Mouse (Mus musculus) embryonic facial prominence, embryonic 12.5 days (tissue): ENCODE data around the gene Psme4. TPM values are rescaled to one million over a fixed set of nuclear protein-coding genes. Genes with fewer than 3 reads are reported as not detected.

ENCODE experiments used
- ATAC-seq: fragments of 200-750 bp; cut with Nextera tagmentation; 2 replicates; pipeline ENCODE4 v1.8.0; 2017; ENCODE audit not compliant: insufficient number of reproducible peaks, insufficient read depth, low FRiP score, low TSS enrichment
- H3K27ac ChIP-seq: fragments of 300-500 bp; sonication (generic); 2 replicates; pipeline ENCODE4 v1.5.1; 2016; ENCODE audit warnings: mild to moderate bottlenecking
- H3K27me3 ChIP-seq: fragments of 300-500 bp; sonication (generic); 2 replicates; pipeline ENCODE4 v1.6.1; 2016; ENCODE audit warnings: mild to moderate bottlenecking, moderate library complexity
- H3K36me3 ChIP-seq: fragments of 300-500 bp; sonication (generic); 2 replicates; pipeline ENCODE4 v1.6.1; 2016; ENCODE audit warnings: mild to moderate bottlenecking
- H3K4me1 ChIP-seq: fragments of 300-500 bp; sonication (generic); 2 replicates; pipeline ENCODE4 v1.6.1; 2016
- H3K4me2 ChIP-seq: fragments of 300-500 bp; sonication (generic); replicated peaks from 2 replicates; pipeline ENCODE4 v1.6.1; 2016; ENCODE audit warnings: mild to moderate bottlenecking, moderate library complexity
- H3K4me3 ChIP-seq: fragments of 300-500 bp; sonication (generic); 2 replicates; pipeline ENCODE4 v1.5.1; 2016; ENCODE audit warnings: mild to moderate bottlenecking
- H3K9ac ChIP-seq: fragments of 300-500 bp; sonication (generic); 2 replicates; pipeline ENCODE4 v1.6.1; 2016; ENCODE audit warnings: mild to moderate bottlenecking, moderate library complexity
- H3K9me3 ChIP-seq: fragments of 300-500 bp; sonication (generic); 2 replicates; pipeline ENCODE4 v1.6.1; 2016; ENCODE audit warnings: mild to moderate bottlenecking, moderate library complexity
- WGBS: fragments of 180-500 bp; shearing (Covaris S2); methylation state at CpG from one replicate; pipeline ENCODE4 v1.1.7; 2016; 5-methylcytosine and 5-hydroxymethylcytosine counted together
- polyA plus RNA-seq: library from polyadenylated mRNA; unstranded; fragments of >200 nt; fragmentation: Nextera tagmentation; extraction: Ambion mirVana; gene quantifications from 2 replicates; pipeline ENCODE4 v1.2.1, GENCODE M21; 2016

Psme4 gene
- polyA plus RNA-seq, 1 experiment from 2014 or later: 29.8 TPM

- H3K9me3 ChIP-seq: no peaks in the 10 kb centered on the region
- WGBS: 83% methylated on average over 7 of the region's 7 CpGs
- no peak for ATAC-seq
Observed at GRCm38 (mm10) chr11:30761381-30761780, 10.1 kb upstream of the Psme4 start.

GRCm38 (mm10) chr11:30761891-30762290 is 9.6 kb upstream of the Psme4 start:
- Histone ChIP-seq H3K27ac (no peak overlapping the region), H3K4me1 (no peaks in the 10 kb centered on the region), H3K4me2 (no peak overlapping the region), H3K9ac (no peak overlapping the region), H3K4me3 (no peak overlapping the region), H3K9me3 (no peaks in the 10 kb centered on the region), H3K36me3 (no peaks in the 10 kb centered on the region), H3K27me3 (no peaks in the 10 kb centered on the region)
- WGBS: 79% methylated on average over 1 of the region's 1 CpGs
- ATAC-seq: no peak

More at GRCm38 (mm10) chr11:30761381-30761780, 10.1 kb upstream of the Psme4 start:
- Histone ChIP-seq H3K27ac (no peak overlapping the region), H3K4me1 (no peaks in the 10 kb centered on the region), H3K4me3 (no peak overlapping the region), H3K4me2 (no peak overlapping the region), H3K9ac (no peak overlapping the region), H3K27me3 (no peaks in the 10 kb centered on the region), H3K36me3 (no peaks in the 10 kb centered on the region)

- Histone ChIP-seq H3K27ac (no peak overlapping the region), H3K4me1 (no peaks in the 10 kb centered on the region), H3K9ac (no peak overlapping the region), H3K36me3 (no peaks in the 10 kb centered on the region), H3K4me2 (no peak overlapping the region), H3K4me3 (no peak overlapping the region), H3K27me3 (no peaks in the 10 kb centered on the region), H3K9me3 (no peaks in the 10 kb centered on the region)
- 78% methylated on average over 1 of the region's 1 CpGs for WGBS
- ATAC-seq: no peak
Observed at GRCm38 (mm10) chr11:30765076-30765475, 6.5 kb upstream of the Psme4 start.

- H3K27ac ChIP-seq: peak overlapping the region; percentile 94; the same call in 1 of the 2 replicates
- peak overlapping the region; percentile 64 for H3K4me2 ChIP-seq
- no peaks in the 10 kb centered on the region for H3K36me3 ChIP-seq
- peak overlapping the region; percentile 94 for H3K4me3 ChIP-seq
- H3K9me3 ChIP-seq: no peaks in the 10 kb centered on the region
- no peaks in the 10 kb centered on the region for H3K27me3 ChIP-seq
- peak overlapping the region; percentile 98 for H3K9ac ChIP-seq
- no peaks in the 10 kb centered on the region for H3K4me1 ChIP-seq
- no peak for ATAC-seq
- WGBS: 76% methylated on average over 3 of the region's 3 CpGs
Observed at GRCm38 (mm10) chr11:30770817-30771216, 709 bp upstream of the Psme4 start.

GRCm38 (mm10) chr11:30771904-30772581 is 517 bp downstream of the Psme4 start:
- peak; percentile 77 for ATAC-seq
- Histone ChIP-seq H3K27me3 (no peaks in the 10 kb centered on the region), H3K4me2 (peak overlapping the region; percentile 64), H3K4me3 (peak overlapping the region; percentile 94), H3K9ac (peak overlapping the region; percentile 98), H3K36me3 (no peaks in the 10 kb centered on the region), H3K9me3 (no peaks in the 10 kb centered on the region), H3K27ac (peak overlapping the region; percentile 94), H3K4me1 (no peaks in the 10 kb centered on the region)
- under 1% methylated on average over 51 of the region's 64 CpGs for WGBS

GRCm38 (mm10) chr11:30772777-30773417 is 1.4 kb downstream of the Psme4 start:
- Histone ChIP-seq H3K27ac (no peak overlapping the region), H3K4me1 (no peaks in the 10 kb centered on the region), H3K27me3 (no peaks in the 10 kb centered on the region), H3K4me3 (peak overlapping the region; percentile 94), H3K9ac (peak overlapping the region; percentile 98), H3K36me3 (no peaks in the 10 kb centered on the region), H3K9me3 (no peaks in the 10 kb centered on the region), H3K4me2 (peak overlapping the region; percentile 64)
- WGBS: 3% methylated on average over 21 of the region's 21 CpGs
- ATAC-seq: no peak

- Histone ChIP-seq H3K4me1 (0 out of 2 replicates have a peak, but pooled peaks cover 3% of the 10 kb centered on the region), H3K4me2 (no peak overlapping the region), H3K27ac (no peak overlapping the region), H3K27me3 (no peaks in the 10 kb centered on the region), H3K9ac (no peak overlapping the region), H3K4me3 (no peak overlapping the region), H3K36me3 (no peaks in the 10 kb centered on the region), H3K9me3 (no peaks in the 10 kb centered on the region)
- no peak for ATAC-seq
- WGBS: 84% methylated on average over 1 of the region's 1 CpGs
Observed at GRCm38 (mm10) chr11:30774638-30775037, 3.1 kb downstream of the Psme4 start.

- no peaks in the 10 kb centered on the region for H3K9me3 ChIP-seq
- H3K4me1 ChIP-seq: 0 out of 2 replicates have a peak, but pooled peaks cover 3% of the 10 kb centered on the region
- no peak overlapping the region for H3K27ac ChIP-seq
- H3K4me2 ChIP-seq: no peak overlapping the region
- ATAC-seq: no peak
- no peaks in the 10 kb centered on the region for H3K27me3 ChIP-seq
- H3K9ac ChIP-seq: no peak overlapping the region
- no peak overlapping the region for H3K4me3 ChIP-seq
- no peaks in the 10 kb centered on the region for H3K36me3 ChIP-seq
- 74% methylated on average over 4 of the region's 4 CpGs for WGBS
Observed at GRCm38 (mm10) chr11:30777498-30777897, 6.0 kb downstream of the Psme4 start.

- 92% methylated on average over 2 of the region's 2 CpGs for WGBS
- no peaks in the 10 kb centered on the region for H3K27me3 ChIP-seq
- H3K9ac ChIP-seq: no peak overlapping the region
- no peaks in the 10 kb centered on the region for H3K36me3 ChIP-seq
- no peak overlapping the region for H3K27ac ChIP-seq
- H3K9me3 ChIP-seq: no peaks in the 10 kb centered on the region
- H3K4me2 ChIP-seq: no peak overlapping the region
- no peak for ATAC-seq
- H3K4me3 ChIP-seq: no peak overlapping the region
- H3K4me1 ChIP-seq: 0 out of 2 replicates have a peak, but pooled peaks cover 3% of the 10 kb centered on the region
Observed at GRCm38 (mm10) chr11:30780893-30781292, 9.4 kb downstream of the Psme4 start.

GRCm38 (mm10) chr11:30781612-30782011 is 10.1 kb downstream of the Psme4 start:
- no peak for ATAC-seq
- H3K9ac ChIP-seq: no peak overlapping the region
- H3K4me1 ChIP-seq: 0 out of 2 replicates have a peak, but pooled peaks cover 3% of the 10 kb centered on the region
- H3K36me3 ChIP-seq: no peaks in the 10 kb centered on the region
- no peak overlapping the region for H3K4me2 ChIP-seq
- H3K4me3 ChIP-seq: no peak overlapping the region
- no peak overlapping the region for H3K27ac ChIP-seq
- H3K9me3 ChIP-seq: no peaks in the 10 kb centered on the region
- H3K27me3 ChIP-seq: no peaks in the 10 kb centered on the region
- 79% methylated on average over 1 of the region's 1 CpGs for WGBS

- Histone ChIP-seq H3K27ac (peak overlapping the region; percentile 0; the same call in 1 of the 2 replicates), H3K9me3 (no peaks in the 10 kb centered on the region), H3K9ac (no peak overlapping the region), H3K4me1 (no peaks in the 10 kb centered on the region), H3K4me3 (no peak overlapping the region), H3K27me3 (no peaks in the 10 kb centered on the region), H3K4me2 (no peak overlapping the region), H3K36me3 (no peaks in the 10 kb centered on the region)
- WGBS: 56% methylated on average over 3 of the region's 3 CpGs
- no peak for ATAC-seq
Observed at GRCm38 (mm10) chr11:30785497-30785896, 14.0 kb downstream of the Psme4 start.
